17 mouse cellular contexts compared by ENCODE assay signal in genomic region chr3:61358107-61358506, GRCm38 (mm10). TPM values are rescaled to one million over a fixed set of nuclear protein-coding genes. Genes with fewer than 3 reads are reported as not detected.
DNase-seq lines count a peak whose midpoint lies in the region; ATAC-seq and TF ChIP-seq lines count a peak whose summit lies in the region.
"Had no signal": no experiment of that assay in that cellular context is flagged by ENCODE, and none has a peak within 500 bp of the region (broad histone marks: within the 10 kb centered on the region; RNA-seq: fewer than 3 reads in every experiment).

No protein-coding gene starts in this region.

- no peaks in the 10 kb centered on the region for H3K36me3 ChIP-seq in lung, postnatal 0 days (ENCODE audit: insufficient read depth, low read length)
- H3K36me3 ChIP-seq: embryonic facial prominence, embryonic 15.5 days; midbrain, embryonic 13.5 days had no signal

- no peak for TF ChIP-seq EP300 in lung, postnatal 0 days (IDR thresholded peaks at IDR 0.05)

- no peak overlapping the region for H3K27ac ChIP-seq in lung, postnatal 0 days (ENCODE audit: low read length)
- H3K27ac ChIP-seq: embryonic facial prominence, embryonic 15.5 days; liver, embryonic 14.5 days; midbrain, embryonic 13.5 days had no signal

- H3K4me2 ChIP-seq in lung, postnatal 0 days (replicated peaks; ENCODE audit: low read depth, low read length), result no peak overlapping the region
- H3K4me2 ChIP-seq: embryonic facial prominence, embryonic 15.5 days; midbrain, embryonic 13.5 days had no signal

- 62% methylated on average over 6 of the region's 6 CpGs for WGBS in lung, postnatal 0 days

- intact Hi-C loops in heart, postnatal 14 days (cut with DNase I), result no loop called here
- intact Hi-C loops in heart, postnatal 25 days (cut with DNase I), result no loop called here

- no peaks in the 10 kb centered on the region for H3K27me3 ChIP-seq in lung, postnatal 0 days (replicated peaks; ENCODE audit: insufficient read depth, low read length)
- H3K27me3 ChIP-seq: embryonic facial prominence, embryonic 15.5 days; Patski had no signal

- TF ChIP-seq CTCF in lung, postnatal 0 days (IDR thresholded peaks at IDR 0.05), result no peak

- no peak overlapping the region for H3K4me3 ChIP-seq in lung, postnatal 0 days (ENCODE audit: low read depth, low read length)
- H3K4me3 ChIP-seq: embryonic facial prominence, embryonic 15.5 days; midbrain, embryonic 13.5 days had no signal

- DNase-seq in heart, postnatal 14 days, result peak; percentile 15 to 47
- no peak for DNase-seq in heart, postnatal 25 days (ENCODE audit: low spot score)
- DNase-seq in lung, postnatal 10 days, result peak; percentile 25
- DNase-seq in lung, postnatal 0 days (ENCODE audit: low spot score), result no peak
- DNase-seq in c-Kit-positive CD71-negative TER-119-negative erythroid progenitor cells, embryonic 14.5 days (ENCODE audit: low read depth), result peak; percentile 28
- no peak for DNase-seq in frontal cortex, postnatal 36 days (ENCODE audit: low spot score in 2 of 2)
- DNase-seq: adrenal gland, postnatal 14 days; cerebellum, adult 8-10 months; gastrocnemius, postnatal 14 days; thymus, adult 2 months had no signal

- ATAC-seq in lung, postnatal 0 days, result no peak
- peak; percentile 27; the same call in 1 of the 2 replicates for ATAC-seq in megakaryocyte progenitor cell, adult 5-6 weeks (replicated peaks; ENCODE audit: poor library complexity)
- ATAC-seq: intestine, postnatal 0 days; midbrain, embryonic 13.5 days; Patski had no signal

- H3K4me1 ChIP-seq in lung, postnatal 0 days (ENCODE audit: insufficient read depth, low read depth, low read length), result no peaks in the 10 kb centered on the region

- no peak overlapping the region for H3K9ac ChIP-seq in lung, postnatal 0 days (replicated peaks; ENCODE audit: low read depth)
- H3K9ac ChIP-seq: embryonic facial prominence, embryonic 15.5 days; liver, embryonic 14.5 days; midbrain, embryonic 13.5 days had no signal

- no peaks in the 10 kb centered on the region for H3K9me3 ChIP-seq in lung, postnatal 0 days (ENCODE audit: low read length)
- H3K9me3 ChIP-seq: embryonic facial prominence, embryonic 15.5 days; midbrain, embryonic 13.5 days had no signal

RNA-seq across cellular contexts. Expression of gene Rap2b, which starts 3.3 kb away (rescaled TPM):
- 1 to 10 TPM; 4.1 to 4.3 TPM for total RNA-seq in heart, postnatal 14 days (2021)
- total RNA-seq in heart, postnatal 25 days (2021), result 1 to 10 TPM; 3.4 to 3.6 TPM
- 6.8 and 7.0 TPM in 2 replicates for polyA plus RNA-seq in lung, postnatal 0 days (2015; fragmentation: Nextera tagmentation; extraction: Ambion mirVana)
- total RNA-seq in megakaryocyte progenitor cell, adult 5-6 weeks (2015), result 5.6 and 6.1 TPM in 2 replicates
- 6.5 and 7.8 TPM in 2 replicates for total RNA-seq in megakaryocyte progenitor cell, adult 5-6 weeks (2017)

RNA-seq across cellular contexts. Expression of gene B430305J03Rik, which starts 7.6 kb away (rescaled TPM):
- under 1 TPM; 0.07 to 0.14 TPM for total RNA-seq in heart, postnatal 14 days (2021)
- under 1 TPM in 1 of 2 experiments, not detected in 1; 0.11 TPM for total RNA-seq in heart, postnatal 25 days (2021)
- not detected in 2 replicates for polyA plus RNA-seq in lung, postnatal 0 days (2015; fragmentation: Nextera tagmentation; extraction: Ambion mirVana)
- total RNA-seq in megakaryocyte progenitor cell, adult 5-6 weeks (2015), result 0.07 and 0.22 TPM in 2 replicates
- 0.92 and 1.0 TPM in 2 replicates for total RNA-seq in megakaryocyte progenitor cell, adult 5-6 weeks (2017)
- total RNA-seq: adrenal gland, postnatal 14 days had no signal
- polyA plus RNA-seq: embryonic facial prominence, embryonic 15.5 days; intestine, postnatal 0 days; midbrain, embryonic 13.5 days; neural tube, embryonic 14.5 days had no signal

Comparison
In these comparisons a context has a peak if more than half of its experiments do, and no peak if none do; other contexts are left out.
1. DNase-seq: peak in heart, postnatal 14 days (2 of 2), lung, postnatal 10 days (single experiment) and c-Kit-positive CD71-negative TER-119-negative erythroid progenitor cells, embryonic 14.5 days (single experiment); none in heart, postnatal 25 days (single experiment), lung, postnatal 0 days (single experiment) and frontal cortex, postnatal 36 days (0 of 2).